Mouse (Mus musculus) lung, embryonic 16.5 days (tissue): ENCODE results near the gene Cdkn3. TPM values are rescaled to one million over a fixed set of nuclear protein-coding genes. Genes with fewer than 3 reads are reported as not detected.

Experiments used
- ATAC-seq: fragments of 200-750 bp; cut with Nextera tagmentation; 2 replicates; pipeline ENCODE4 v1.8.0; 2017; ENCODE audit warnings: low read depth, mild to moderate bottlenecking, moderate library complexity
- H3K27ac ChIP-seq: fragments of 300-500 bp; sonication (generic); 2 replicates; pipeline ENCODE4 v1.5.1; 2014; ENCODE audit warnings: mild to moderate bottlenecking, control low read depth, low read length
- H3K27me3 ChIP-seq: fragments of 300-500 bp; sonication (generic); 2 replicates; pipeline ENCODE4 v1.6.1; 2014; ENCODE audit warnings: low read depth, low read length, mixed read lengths; ENCODE audit not compliant: control insufficient read depth, insufficient read depth
- H3K36me3 ChIP-seq: fragments of 300-500 bp; sonication (generic); 2 replicates; pipeline ENCODE4 v1.6.1; 2014; ENCODE audit warnings: low read length; ENCODE audit not compliant: control insufficient read depth, insufficient read depth
- H3K4me1 ChIP-seq: fragments of 300-500 bp; sonication (generic); replicated peaks from 2 replicates; pipeline ENCODE4 v1.6.1; 2014; ENCODE audit warnings: low read length, mixed read lengths; ENCODE audit not compliant: control insufficient read depth, insufficient read depth
- H3K4me2 ChIP-seq: fragments of 300-500 bp; sonication (generic); 2 replicates; pipeline ENCODE4 v1.6.1; 2014; ENCODE audit warnings: low read depth, low read length, control low read depth
- H3K4me3 ChIP-seq: fragments of 300-500 bp; sonication (generic); 2 replicates; pipeline ENCODE4 v1.5.1; 2014; ENCODE audit warnings: mild to moderate bottlenecking, low read length, control low read depth
- H3K9ac ChIP-seq: fragments of 300-500 bp; sonication (generic); 2 replicates; pipeline ENCODE4 v1.6.1; 2014; ENCODE audit warnings: low read length, control low read depth
- H3K9me3 ChIP-seq: fragments of 300-500 bp; sonication (generic); 2 replicates; pipeline ENCODE4 v1.6.1; 2016; ENCODE audit warnings: low read length; ENCODE audit not compliant: control insufficient read depth
- WGBS: fragments of 180-500 bp; shearing (Covaris S2); extraction: QIAGEN DNeasy Blood & Tissue Kit; methylation state at CpG from one replicate; pipeline ENCODE4 v1.1.7; 2014; 5-methylcytosine and 5-hydroxymethylcytosine counted together
- polyA plus RNA-seq: library from polyadenylated mRNA; unstranded; fragments of >200 nt; fragmentation: Nextera tagmentation; extraction: Ambion mirVana; gene quantifications from 2 replicates; pipeline ENCODE4 v1.2.1, GENCODE M21; 2015

Cdkn3 gene
- 66.7 and 73.6 TPM in 2 replicates for polyA plus RNA-seq

DNA sequence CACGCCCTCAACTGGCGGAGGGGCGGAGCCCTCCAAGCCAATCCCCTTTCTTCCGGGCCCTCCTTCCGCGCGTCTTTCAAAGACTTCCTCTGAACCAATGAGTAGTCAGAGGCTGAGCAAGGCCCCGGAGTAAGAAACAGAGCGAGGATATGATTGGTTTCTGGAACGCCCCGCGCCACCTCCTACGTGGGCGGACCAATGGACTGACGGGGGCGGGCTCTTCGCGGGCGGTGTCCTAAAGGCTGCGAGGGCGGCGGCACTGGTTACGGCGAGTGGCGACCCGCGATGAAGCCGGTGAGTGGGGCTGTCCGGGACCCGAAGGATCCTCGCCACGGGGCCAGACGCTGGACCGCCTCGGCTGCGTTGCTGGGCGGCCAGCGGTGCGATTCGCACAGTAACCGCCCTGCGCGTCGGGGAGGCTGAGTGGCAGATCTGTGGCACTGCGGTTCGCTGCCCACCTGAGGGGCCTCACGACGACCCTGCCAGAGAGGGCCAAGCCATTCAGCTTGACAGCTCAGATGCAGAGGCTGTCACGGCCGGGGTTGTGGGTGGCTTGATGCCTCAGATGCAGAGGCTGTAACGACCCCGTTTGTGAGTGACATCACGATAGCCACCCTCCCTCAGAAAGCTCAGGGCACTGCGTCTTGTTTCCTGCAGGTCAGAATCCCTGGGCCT lies at the start of gene Cdkn3:
Cdkn3 (plus strand) TSS at position 187 of the 675 bp plus-strand sequence.
- H3K27me3 ChIP-seq: no peaks in the 10 kb centered on the region
- H3K4me1 ChIP-seq: peaks cover 8% of the 10 kb centered on the region
- peak; percentile 100 for ATAC-seq
- peak within 1 kb of the TSS; percentile 52 for H3K27ac ChIP-seq
- peak within 1 kb of the TSS; percentile 63 for H3K4me2 ChIP-seq
- H3K9me3 ChIP-seq: peaks cover 4% of the 10 kb centered on the region; the same call in 1 of the 2 replicates
- peak within 1 kb of the TSS; percentile 81 for H3K9ac ChIP-seq
- H3K4me3 ChIP-seq: peak within 1 kb of the TSS; percentile 92
- WGBS: 0% methylated on average over 54 of the region's 54 CpGs
- peaks cover 12% of the 10 kb centered on the region for H3K36me3 ChIP-seq

DNA sequence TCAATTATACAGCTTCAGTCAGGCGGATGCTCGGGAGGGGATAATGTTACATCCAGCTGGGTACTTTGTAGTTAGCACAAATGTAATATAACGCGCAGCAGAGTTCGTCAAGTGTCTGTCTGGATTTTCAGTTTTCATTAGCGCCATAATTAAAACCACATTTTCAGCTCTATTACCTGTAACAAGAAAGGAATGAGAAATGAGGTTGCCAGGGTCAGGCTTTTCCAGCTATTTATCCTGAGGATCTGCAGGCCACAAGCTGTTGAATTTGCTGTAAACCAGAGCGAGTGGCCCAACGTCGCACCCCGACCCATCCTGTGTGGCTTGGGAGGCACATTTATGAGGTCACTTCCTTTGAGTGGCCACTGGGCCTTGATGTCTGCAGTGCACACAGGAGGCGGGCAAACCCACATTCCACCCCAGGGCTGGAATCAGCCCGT lies 41.8 kb upstream of the Cdkn3 start:
- WGBS: 55% methylated on average over 12 of the region's 12 CpGs
- no peak for ATAC-seq
- Histone ChIP-seq H3K4me3 (no peak overlapping the region), H3K4me1 (peaks cover 4% of the 10 kb centered on the region), H3K36me3 (no peaks in the 10 kb centered on the region), H3K27me3 (no peaks in the 10 kb centered on the region), H3K9ac (no peak overlapping the region), H3K9me3 (no peaks in the 10 kb centered on the region), H3K27ac (no peak overlapping the region), H3K4me2 (no peak overlapping the region)

DNA sequence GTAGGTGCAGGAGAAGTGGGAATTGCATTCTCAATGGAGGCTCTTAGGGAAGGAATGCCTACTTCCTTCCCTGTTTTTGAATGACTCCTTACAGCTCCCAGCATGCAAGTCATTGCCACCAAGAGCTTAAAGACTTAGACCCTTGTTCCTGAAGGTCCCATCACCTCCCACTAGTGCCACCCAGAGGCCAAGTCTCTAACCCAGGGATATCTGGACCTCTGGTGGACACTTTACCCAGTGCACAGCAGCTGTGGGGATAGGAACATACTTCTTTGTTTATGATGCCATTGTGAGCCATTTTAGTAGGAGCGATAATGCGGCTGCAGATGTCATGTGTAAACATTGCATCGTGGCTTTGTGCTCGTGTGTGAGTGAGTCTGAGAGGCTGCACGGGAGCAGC lies 38.3 kb upstream of the Cdkn3 start:
- H3K4me2 ChIP-seq: no peak overlapping the region
- 21% methylated on average over 5 of the region's 5 CpGs for WGBS

DNA sequence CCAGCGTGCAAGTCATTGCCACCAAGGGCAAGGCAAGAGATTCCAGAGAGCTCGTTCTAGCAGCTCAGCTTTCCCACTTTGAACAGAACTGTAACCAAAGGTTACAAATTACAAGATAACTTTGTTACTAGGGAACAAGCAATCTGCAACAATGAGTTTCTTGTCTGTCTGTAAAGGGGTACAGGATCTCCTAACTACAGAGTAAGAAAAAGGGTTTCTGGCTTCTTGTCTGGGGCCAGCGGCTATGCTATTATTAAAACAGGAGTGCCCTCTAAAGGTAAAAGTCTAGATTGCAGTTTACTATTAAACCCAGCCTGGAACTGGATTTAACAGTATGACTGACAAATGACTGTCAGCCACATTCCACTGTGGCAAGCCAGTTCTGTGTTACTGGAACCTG lies 36.5 kb upstream of the Cdkn3 start:
- Histone ChIP-seq H3K27ac (no peak overlapping the region), H3K4me2 (no peak overlapping the region), H3K4me1 (no peaks in the 10 kb centered on the region), H3K9ac (no peak overlapping the region), H3K4me3 (no peak overlapping the region), H3K27me3 (no peaks in the 10 kb centered on the region), H3K9me3 (no peaks in the 10 kb centered on the region), H3K36me3 (no peaks in the 10 kb centered on the region)
- no peak for ATAC-seq
- 29% methylated on average over 3 of the region's 3 CpGs for WGBS

More for the DNA sequence above, 38.3 kb upstream of the Cdkn3 start:
- no peaks in the 10 kb centered on the region for H3K9me3 ChIP-seq
- H3K4me3 ChIP-seq: no peak overlapping the region
- H3K36me3 ChIP-seq: no peaks in the 10 kb centered on the region
- H3K4me1 ChIP-seq: no peaks in the 10 kb centered on the region
- H3K27me3 ChIP-seq: no peaks in the 10 kb centered on the region
- no peak overlapping the region for H3K9ac ChIP-seq
- peak; percentile 73 for ATAC-seq
- H3K27ac ChIP-seq: no peak overlapping the region

DNA sequence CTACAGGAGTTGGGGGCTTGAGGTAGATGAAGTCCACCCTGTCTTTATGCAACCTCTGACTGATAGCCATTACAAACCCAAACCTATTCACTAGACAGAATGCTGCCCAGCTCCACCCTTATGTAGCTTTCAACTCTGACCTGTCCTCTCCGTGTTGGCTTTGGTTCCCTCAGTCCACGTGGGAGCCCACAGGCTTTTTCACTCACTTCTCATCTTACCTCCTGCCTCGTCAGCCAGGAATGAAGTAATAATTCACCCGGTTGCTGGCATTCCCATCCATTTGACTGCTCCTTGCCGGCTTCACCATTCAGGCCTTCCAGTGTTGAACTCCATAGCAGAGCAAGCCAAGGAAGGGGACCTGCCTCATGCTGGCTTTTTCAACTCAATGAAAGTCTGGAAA lies 35.4 kb upstream of the Cdkn3 start:
- ATAC-seq: no peak
- 35% methylated on average over 5 of the region's 5 CpGs for WGBS
- Histone ChIP-seq H3K27ac (no peak overlapping the region), H3K9me3 (no peaks in the 10 kb centered on the region), H3K27me3 (no peaks in the 10 kb centered on the region), H3K4me3 (no peak overlapping the region), H3K9ac (no peak overlapping the region), H3K4me1 (no peaks in the 10 kb centered on the region), H3K36me3 (no peaks in the 10 kb centered on the region), H3K4me2 (no peak overlapping the region)

DNA sequence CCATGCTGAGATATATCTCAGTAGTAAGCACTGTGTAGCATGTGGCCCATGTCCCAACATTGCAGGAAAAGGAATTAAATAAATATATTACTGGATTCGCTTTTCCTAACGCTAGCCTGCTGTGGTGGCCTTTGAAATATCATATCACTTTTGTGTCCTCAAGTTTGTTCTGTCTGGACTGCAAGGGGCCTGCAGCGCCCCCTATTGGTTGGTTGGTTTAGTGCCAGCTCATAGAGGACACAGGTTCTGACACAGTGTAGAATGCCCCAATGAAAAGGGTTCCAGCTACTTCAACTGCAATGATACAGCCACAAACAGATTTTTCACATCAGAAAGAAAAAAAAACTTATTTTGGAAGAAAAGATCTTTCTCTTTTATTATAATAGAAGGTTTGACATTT lies 34.6 kb upstream of the Cdkn3 start:
- H3K27ac ChIP-seq: no peak overlapping the region
- no peak overlapping the region for H3K9ac ChIP-seq
- 49% methylated on average over 3 of the region's 3 CpGs for WGBS
- no peaks in the 10 kb centered on the region for H3K4me1 ChIP-seq
- no peaks in the 10 kb centered on the region for H3K9me3 ChIP-seq
- H3K36me3 ChIP-seq: no peaks in the 10 kb centered on the region
- H3K4me3 ChIP-seq: no peak overlapping the region
- no peak overlapping the region for H3K4me2 ChIP-seq
- ATAC-seq: no peak
- H3K27me3 ChIP-seq: no peaks in the 10 kb centered on the region

DNA sequence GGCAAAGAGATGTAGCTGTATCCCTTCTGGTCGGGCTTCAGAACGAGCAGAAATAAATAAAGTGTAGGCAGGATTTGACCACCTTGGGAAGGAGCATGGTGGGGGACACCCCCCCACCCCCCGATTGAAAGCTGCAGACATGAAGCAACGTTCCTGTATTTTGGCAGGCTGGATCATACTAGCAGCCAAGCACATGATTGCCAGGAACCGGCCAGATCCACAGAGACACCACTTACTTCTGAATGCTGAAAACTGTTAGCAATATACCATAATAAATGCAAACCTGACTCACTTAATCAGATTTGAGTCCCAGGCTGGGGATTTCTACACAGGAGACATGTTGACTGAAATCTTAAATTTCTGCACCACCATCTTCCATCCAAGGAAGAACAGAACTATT lies 26.1 kb upstream of the Cdkn3 start:
- Histone ChIP-seq H3K9ac (no peak overlapping the region), H3K4me1 (no peaks in the 10 kb centered on the region; the same call in 1 of the 2 replicates), H3K4me3 (no peak overlapping the region), H3K9me3 (no peaks in the 10 kb centered on the region), H3K4me2 (no peak overlapping the region), H3K27me3 (no peaks in the 10 kb centered on the region), H3K36me3 (no peaks in the 10 kb centered on the region), H3K27ac (no peak overlapping the region)
- 58% methylated on average over 5 of the region's 5 CpGs for WGBS
- no peak for ATAC-seq

DNA sequence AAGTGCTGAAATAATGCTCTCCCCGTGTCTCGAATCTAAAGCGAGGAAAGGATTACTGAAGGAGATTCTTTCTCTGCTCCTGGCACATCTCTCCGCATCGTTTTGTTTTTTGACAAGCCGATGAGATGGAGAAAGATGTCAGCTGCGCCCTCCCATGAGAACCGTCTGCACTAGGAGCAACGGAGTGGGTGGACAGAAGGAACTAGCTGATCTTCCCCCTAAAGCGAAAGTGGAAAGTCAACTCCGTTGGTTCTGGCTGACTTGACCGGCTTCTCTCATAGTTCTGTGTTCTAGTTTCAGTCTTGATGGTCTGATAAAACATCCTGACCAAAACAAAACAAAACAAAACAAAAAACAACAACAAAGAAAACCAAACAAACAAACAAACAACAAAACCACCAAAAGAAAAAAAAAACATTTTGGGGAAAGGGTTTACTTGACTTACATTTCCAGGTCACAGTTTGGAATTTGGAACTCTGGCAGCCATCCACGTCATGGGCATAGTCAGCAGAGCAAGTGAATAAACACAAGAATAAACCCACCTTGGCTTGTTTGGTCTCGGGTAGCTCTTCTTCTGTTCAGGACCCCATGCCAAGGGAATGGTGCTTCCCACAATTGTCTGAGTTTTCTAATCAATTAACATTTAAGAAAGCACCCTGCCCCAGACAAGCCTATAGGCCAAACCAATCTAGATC lies 25.4 kb upstream of the Cdkn3 start:
- 70% methylated on average over 14 of the region's 14 CpGs for WGBS

DNA sequence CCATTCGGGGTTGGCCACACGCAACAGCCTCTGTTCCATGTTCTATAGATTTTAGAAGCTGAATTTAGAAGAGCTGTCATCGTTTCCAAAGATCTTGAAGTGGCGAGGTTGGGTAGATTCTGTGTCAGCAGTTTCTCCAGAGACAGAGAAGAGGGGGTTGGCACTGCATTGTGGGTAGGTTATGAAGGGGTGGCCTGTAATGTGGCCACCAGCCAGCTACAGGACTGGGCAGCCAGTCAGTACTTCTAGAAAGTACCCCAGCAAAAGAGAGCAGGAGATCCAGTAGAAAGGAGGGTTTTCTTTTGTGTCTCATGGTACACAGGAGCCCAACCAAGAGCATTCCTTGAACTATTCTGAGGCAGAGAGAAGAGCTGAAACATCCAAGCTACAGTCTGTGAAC lies 24.0 kb upstream of the Cdkn3 start:
- Histone ChIP-seq H3K4me3 (no peak overlapping the region), H3K4me2 (no peak overlapping the region), H3K4me1 (no peaks in the 10 kb centered on the region; the same call in 1 of the 2 replicates), H3K9ac (no peak overlapping the region), H3K9me3 (no peaks in the 10 kb centered on the region), H3K27me3 (no peaks in the 10 kb centered on the region), H3K27ac (no peak overlapping the region), H3K36me3 (no peaks in the 10 kb centered on the region)
- 83% methylated on average over 4 of the region's 4 CpGs for WGBS
- no peak for ATAC-seq

More for the DNA sequence above, 25.4 kb upstream of the Cdkn3 start:
- Histone ChIP-seq H3K9me3 (no peaks in the 10 kb centered on the region), H3K4me2 (0 out of 2 replicates have a peak overlapping the region, but pooled peaks have one; percentile 16), H3K9ac (no peak overlapping the region), H3K27me3 (no peaks in the 10 kb centered on the region), H3K4me1 (no peaks in the 10 kb centered on the region; the same call in 1 of the 2 replicates), H3K36me3 (no peaks in the 10 kb centered on the region), H3K27ac (no peak overlapping the region), H3K4me3 (no peak overlapping the region)
- no peak for ATAC-seq
